Mouse (Mus musculus): ENCODE data around the gene Col17a1.

DNA sequence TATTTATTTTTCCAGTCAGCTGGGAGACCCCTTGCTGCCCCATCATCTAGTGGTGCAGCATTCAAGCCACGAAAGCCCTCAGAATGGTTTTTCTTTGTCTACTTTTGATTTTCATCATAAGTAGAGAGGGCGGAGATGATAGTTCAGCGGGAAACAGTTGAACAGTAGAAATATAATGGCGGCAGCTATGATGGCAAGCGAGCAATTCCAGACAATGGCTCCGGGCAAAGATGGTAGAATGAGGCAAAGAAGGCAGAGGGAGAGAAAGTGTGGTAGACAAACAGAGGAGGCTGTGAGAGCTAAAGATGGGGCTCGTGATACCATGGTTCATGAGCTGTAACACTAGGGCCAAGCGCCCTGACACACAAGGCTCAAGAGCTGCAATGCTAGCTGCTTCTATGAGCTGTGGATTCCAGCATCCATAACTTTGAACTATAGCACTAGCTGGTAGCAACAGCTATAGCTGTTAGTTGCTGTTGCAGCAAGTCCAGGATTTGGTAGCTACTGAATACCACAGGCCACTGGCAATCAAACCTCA is 13.9 kb upstream of the Col17a1 start:
- TF ChIP-seq CTCF (IDR thresholded peaks at IDR 0.05; ENCODE audit: insufficient read depth, low read length) = no peak
- no peak for TF ChIP-seq POLR2A (IDR thresholded peaks at IDR 0.05; ENCODE audit: borderline replicate concordance, extremely low read depth, low read depth, low read length)
